8 mouse cellular contexts compared by ENCODE assay signal in the genomic region with DNA sequence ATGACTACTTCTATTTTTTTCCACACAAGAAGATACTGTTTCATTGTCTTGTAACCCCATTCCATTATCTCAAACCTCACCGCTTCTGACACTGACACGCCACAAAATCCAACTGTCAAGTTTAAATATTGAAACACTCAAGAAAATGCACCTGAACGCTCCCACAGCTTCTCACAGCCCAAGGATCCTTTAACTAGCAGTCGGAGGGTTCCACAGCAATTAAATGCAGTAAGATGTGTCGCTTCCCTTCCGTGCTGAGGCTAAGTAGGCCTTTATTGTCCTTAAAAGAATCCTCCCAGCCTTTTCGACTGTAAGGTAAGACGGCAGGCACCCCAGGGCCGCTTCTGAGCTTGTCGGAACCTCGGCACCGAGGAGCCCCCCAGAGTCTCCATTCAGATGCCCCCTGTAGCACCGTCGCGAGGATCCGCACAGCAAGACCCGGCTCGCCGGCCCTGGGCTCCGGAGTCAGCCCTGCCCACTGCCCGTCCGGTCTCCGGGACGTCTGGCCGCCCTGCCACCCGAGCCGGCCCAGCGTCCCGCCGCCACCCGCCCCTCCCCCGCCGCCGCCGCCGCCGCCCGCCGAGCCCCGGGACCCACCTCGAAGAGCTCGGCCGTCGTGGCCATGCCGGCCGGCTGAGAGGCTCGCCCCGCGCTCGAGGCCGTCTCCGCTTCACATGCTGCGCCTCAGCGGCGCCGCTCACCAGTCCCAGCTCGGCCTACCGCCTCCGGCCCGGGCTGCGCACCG. TPM values are rescaled to one million over a fixed set of nuclear protein-coding genes. Genes with fewer than 3 reads are reported as not detected.
DNase-seq lines count a peak whose midpoint lies in the region; ATAC-seq and TF ChIP-seq lines count a peak whose summit lies in the region.

A gene (plus strand): TSS at position 569 of the 745 bp plus-strand sequence.

- H3K36me3 ChIP-seq in intestine, embryonic 16.5 days (ENCODE audit: control insufficient read depth, insufficient read depth, low read length) = no peaks in the 10 kb centered on the region
- H3K36me3 ChIP-seq in lung, embryonic 16.5 days (ENCODE audit: control insufficient read depth, insufficient read depth, low read length) = no peaks in the 10 kb centered on the region

- peak within 1 kb of the TSS; percentile 95 for H3K27ac ChIP-seq in intestine, embryonic 16.5 days (ENCODE audit: low read length)
- H3K27ac ChIP-seq in lung, embryonic 16.5 days (ENCODE audit: low read length) = peak within 1 kb of the TSS; percentile 98

- no peaks in the 10 kb centered on the region for H3K9me3 ChIP-seq in intestine, embryonic 16.5 days (ENCODE audit: control insufficient read depth, low read length)
- H3K9me3 ChIP-seq in lung, embryonic 16.5 days (ENCODE audit: control insufficient read depth, low read length) = no peaks in the 10 kb centered on the region

- peaks cover 12% of the 10 kb centered on the region; the same call in 1 of the 2 replicates for H3K4me1 ChIP-seq in intestine, embryonic 16.5 days (ENCODE audit: control insufficient read depth, insufficient read depth, low read length)
- H3K4me1 ChIP-seq in lung, embryonic 16.5 days (replicated peaks; ENCODE audit: control insufficient read depth, insufficient read depth, low read length) = peaks cover 10% of the 10 kb centered on the region

- H3K9ac ChIP-seq in intestine, embryonic 16.5 days (ENCODE audit: low read depth, low read length) = peak within 1 kb of the TSS; percentile 81
- H3K9ac ChIP-seq in lung, embryonic 16.5 days (ENCODE audit: low read length) = peak within 1 kb of the TSS; percentile 96

- TF ChIP-seq POLR2A in brain, embryonic 14.5 days (IDR thresholded peaks at IDR 0.05; ENCODE audit: borderline replicate concordance, extremely low read depth, insufficient read depth, insufficient read length, poor library complexity, severe bottlenecking) = no peak

- DNase-seq in embryo, embryonic 11.5 days (ENCODE audit: low read depth, low spot score) = peak; percentile 16
- no peak for DNase-seq in embryo, embryonic 10 days (ENCODE audit: low spot score)
- peak; percentile 50 for DNase-seq in CD4-positive helper T cell, adult 2 months (ENCODE audit: low read depth, low spot score)
- peak; percentile 67 for DNase-seq in brain, embryonic 14.5 days (ENCODE audit: low read depth)
- DNase-seq in gastrocnemius, postnatal 14 days = peak; percentile 47
- peak; percentile 11 to 12 for DNase-seq in right cerebral cortex, postnatal 36 days (ENCODE audit: low spot score in 2 of 2)

- intact Hi-C loops in gastrocnemius, postnatal 14 days (cut with DNase I; ENCODE audit: low total_unique reads) = no loop called here

- ATAC-seq in intestine, embryonic 16.5 days = no peak; the same call in none of the 2 replicates
- no peak for ATAC-seq in lung, embryonic 16.5 days (ENCODE audit: low read depth)

- H3K4me3 ChIP-seq in intestine, embryonic 16.5 days (ENCODE audit: low read length) = peak within 1 kb of the TSS; percentile 71
- H3K4me3 ChIP-seq in lung, embryonic 16.5 days (ENCODE audit: low read length) = peak within 1 kb of the TSS; percentile 92

- no peaks in the 10 kb centered on the region for H3K27me3 ChIP-seq in intestine, embryonic 16.5 days (replicated peaks; ENCODE audit: control insufficient read depth, insufficient read depth, low read length)
- H3K27me3 ChIP-seq in lung, embryonic 16.5 days (ENCODE audit: control insufficient read depth, insufficient read depth, low read depth, low read length) = no peaks in the 10 kb centered on the region

- under 1% methylated on average over 58 of the region's 62 CpGs for WGBS in intestine, embryonic 16.5 days
- under 1% methylated on average over 51 of the region's 62 CpGs for WGBS in lung, embryonic 16.5 days

- H3K4me2 ChIP-seq in intestine, embryonic 16.5 days (ENCODE audit: low read depth, low read length) = peak within 1 kb of the TSS; percentile 66
- peak within 1 kb of the TSS; percentile 65 for H3K4me2 ChIP-seq in lung, embryonic 16.5 days (ENCODE audit: low read depth, low read length)

- TF ChIP-seq CTCF in brain, embryonic 14.5 days (IDR thresholded peaks at IDR 0.05; ENCODE audit: borderline replicate concordance, extremely low read depth, insufficient read depth, insufficient read length) = no peak

RNA-seq across cellular contexts. Expression of the gene that starts here (rescaled TPM):
- polyA plus RNA-seq in brain, embryonic 14.5 days (2012; rRNA removed) = 19.9 and 22.3 TPM in 2 replicates
- 1 to 10 TPM; 8.3 to 8.5 TPM for total RNA-seq in gastrocnemius, postnatal 14 days (2021)
- polyA plus RNA-seq in intestine, embryonic 16.5 days (2015; fragmentation: Nextera tagmentation; extraction: Ambion mirVana) = 24.8 and 25.3 TPM in 2 replicates
- 24.3 and 24.7 TPM in 2 replicates for polyA plus RNA-seq in lung, embryonic 16.5 days (2015; fragmentation: Nextera tagmentation; extraction: Ambion mirVana)
